Mouse (Mus musculus): Measurements from ENCODE around the gene Edc4. TPM values are rescaled to one million over a fixed set of nuclear protein-coding genes. Genes with fewer than 3 reads are reported as not detected.
A peak's percentile ranks its signal among the peaks of the same experiment; 100 is the strongest.

Edc4 gene
- total and polyA plus RNA-seq, 3 experiments = 46.1 to 72.1 TPM; not detected in 1

GRCm38 (mm10) chr8:105892432-105892831 lies 11.8 kb downstream of the Edc4 start:
- no peaks in the 10 kb centered on the region for H3K27me3 ChIP-seq (ENCODE audit: control insufficient read depth in 1 of 2, insufficient read depth in 2 of 2, low read length in 2 of 2)
- H3K79me2 ChIP-seq (ENCODE audit: control insufficient read depth, insufficient read depth, low read length, poor library complexity) = no peaks in the 10 kb centered on the region
- H3K4me3 ChIP-seq (ENCODE audit: control insufficient read depth in 1 of 2, insufficient read depth in 1 of 2, low read depth in 2 of 2, low read length in 2 of 2) = no peak overlapping the region
- peak; percentile 44 for DNase-seq (ENCODE audit: low read depth, low spot score)
- H3K27ac ChIP-seq (ENCODE audit: control insufficient read depth, low read depth, low read length) = no peak overlapping the region
- peaks cover 0 to 1% of the 10 kb centered on the region in 2 experiments; a peak in 2 of 4 replicates for H3K36me3 ChIP-seq (ENCODE audit: control insufficient read depth in 1 of 2, insufficient read depth in 2 of 2, low read length in 2 of 2)
- no peak overlapping the region for H3K9ac ChIP-seq (ENCODE audit: control insufficient read depth, low read depth, low read length, poor library complexity, severe bottlenecking)
- no peaks in the 10 kb centered on the region for H3K9me3 ChIP-seq (replicated peaks; ENCODE audit: insufficient read depth, low read length)
- H3K4me1 ChIP-seq (ENCODE audit: control insufficient read depth in 1 of 2, insufficient read depth in 2 of 2, low read length in 2 of 2) = no peaks in the 10 kb centered on the region
- TF ChIP-seq CTCF (IDR thresholded peaks at IDR 0.05 in 2 of 3, conservative IDR thresholded peaks at IDR 0.05 in 1 of 3; ENCODE audit: control insufficient read depth in 1 of 3, insufficient read depth in 1 of 3, low read depth in 2 of 3, low read length in 3 of 3, poor library complexity in 1 of 3, severe bottlenecking in 1 of 3) (peak; percentile 50 to 69 (median 68)), KAT2A (conservative IDR thresholded peaks at IDR 0.05; ENCODE audit: low read depth, low read length) (no peak), MAZ (IDR thresholded peaks at IDR 0.05; ENCODE audit: low read depth, low read length) (no peak), CHD1 (IDR thresholded peaks at IDR 0.05; ENCODE audit: low read depth, low read length) (no peak), ZC3H11A (IDR thresholded peaks at IDR 0.05; ENCODE audit: low read depth, low read length) (no peak), ZNF384 (IDR thresholded peaks at IDR 0.05; ENCODE audit: low read depth, low read length) (no peak), SMC3 (IDR thresholded peaks at IDR 0.05; ENCODE audit: low read depth, low read length) (peak; percentile 72), RAD21 (IDR thresholded peaks at IDR 0.05; ENCODE audit: low read depth, low read length) (peak; percentile 49)

GRCm38 (mm10) chr8:105893339-105893738 lies 12.7 kb downstream of the Edc4 start, which contains the start of gene Nrn1l:
TSS of gene Nrn1l (plus strand) at chr8:105893567.
- Histone ChIP-seq H3K4me1 (ENCODE audit: control insufficient read depth in 1 of 2, insufficient read depth in 2 of 2, low read length in 2 of 2) (no peaks in the 10 kb centered on the region), H3K9ac (ENCODE audit: control insufficient read depth, low read depth, low read length, poor library complexity, severe bottlenecking) (no peak within 1 kb of the TSS), H3K27ac (ENCODE audit: control insufficient read depth, low read depth, low read length) (no peak within 1 kb of the TSS), H3K36me3 (ENCODE audit: control insufficient read depth in 1 of 2, insufficient read depth in 2 of 2, low read length in 2 of 2) (no peaks in the 10 kb centered on the region; a peak in 1 of 4 replicates), H3K27me3 (ENCODE audit: control insufficient read depth in 1 of 2, insufficient read depth in 2 of 2, low read length in 2 of 2) (no peaks in the 10 kb centered on the region), H3K4me3 (ENCODE audit: control insufficient read depth in 1 of 2, insufficient read depth in 1 of 2, low read depth in 2 of 2, low read length in 2 of 2) (no peak within 1 kb of the TSS), H3K79me2 (ENCODE audit: control insufficient read depth, insufficient read depth, low read length, poor library complexity) (no peaks in the 10 kb centered on the region), H3K9me3 (replicated peaks; ENCODE audit: insufficient read depth, low read length) (no peaks in the 10 kb centered on the region)
- DNase-seq (ENCODE audit: low read depth, low spot score) = peak; percentile 68
- no peak for TF ChIP-seq MAFK (IDR thresholded peaks at IDR 0.05; ENCODE audit: borderline replicate concordance, low read depth, low read length)
- no peak for TF ChIP-seq TAL1 (IDR thresholded peaks at IDR 0.05; ENCODE audit: low read length)
- TF ChIP-seq UBTF (IDR thresholded peaks at IDR 0.05; ENCODE audit: borderline replicate concordance, insufficient read depth, low read depth, low read length) = no peak
- no peak for TF ChIP-seq NELFE (IDR thresholded peaks at IDR 0.05; ENCODE audit: low read depth, low read length)
- no peak for TF ChIP-seq MYB (IDR thresholded peaks at IDR 0.05; ENCODE audit: low read depth, low read length)
- no peak for TF ChIP-seq GABPA (IDR thresholded peaks at IDR 0.05; ENCODE audit: low read depth, low read length)
- no peak for TF ChIP-seq USF1 (IDR thresholded peaks at IDR 0.05; ENCODE audit: low read depth, low read length)
- TF ChIP-seq ZKSCAN1 (IDR thresholded peaks at IDR 0.05; ENCODE audit: low read depth, low read length) = no peak
- no peak for TF ChIP-seq SIN3A (IDR thresholded peaks at IDR 0.05; ENCODE audit: low read length)
